Mouse (Mus musculus) CH12.LX (cell line): ENCODE results near the gene Dixdc1. TPM values are rescaled to one million over a fixed set of nuclear protein-coding genes. Genes with fewer than 3 reads are reported as not detected.

Experiments
- DNase-seq: peaks from one replicate; pipeline ENCODE4 v3.0.0-alpha.2; 2013; ENCODE audit errors: extremely low read depth
- H3K27ac ChIP-seq: 2 replicates; pipeline ENCODE4 v1.5.1; 2012; ENCODE audit warnings: low read depth, mild to moderate bottlenecking, control low read depth, moderate library complexity; ENCODE audit not compliant: insufficient read depth
- H3K27me3 ChIP-seq: replicated peaks from 2 replicates; pipeline ENCODE3; 2012; ENCODE audit warnings: inconsistent platforms
- H3K36me3 ChIP-seq, 2 experiments: replicated peaks in 1 of 2; 2 replicates each; pipeline versions ENCODE3 to v1.6.1; 2012; ENCODE audit warnings: inconsistent platforms in 1 of 2, low read length in 1 of 2, mild to moderate bottlenecking in 1 of 2, mixed read lengths in 1 of 2, moderate library complexity in 1 of 2; ENCODE audit not compliant: control insufficient read depth in 1 of 2, insufficient read depth in 1 of 2
- H3K4me1 ChIP-seq, 2 experiments: 2 replicates each; pipeline ENCODE4 v1.6.1; 2012; ENCODE audit warnings: inconsistent platforms in 1 of 2, moderate library complexity in 1 of 2; ENCODE audit not compliant: insufficient read depth in 2 of 2, control insufficient read depth in 1 of 2
- H3K4me2 ChIP-seq: 2 replicates; pipeline ENCODE4 v1.6.1; 2012; ENCODE audit warnings: low read depth, mild to moderate bottlenecking, control low read depth; ENCODE audit not compliant: poor library complexity, insufficient read depth, severe bottlenecking
- H3K4me3 ChIP-seq, 3 experiments: fragments of 150-350 bp in 1 of 3; sonication (generic) in 1 of 3; replicated peaks in 1 of 3; 2 replicates each; pipeline versions ENCODE3 to v1.5.1; 2011 to 2012; ENCODE audit warnings: low read depth in 2 of 3, low read length in 2 of 3, mild to moderate bottlenecking in 2 of 3, moderate library complexity in 2 of 3, control low read depth in 1 of 3, improper control_type of control experiment in 1 of 3, inconsistent platforms in 1 of 3, mixed read lengths in 1 of 3; ENCODE audit not compliant: poor library complexity in 1 of 3
- H3K79me2 ChIP-seq: replicated peaks from 2 replicates; pipeline ENCODE4 v1.6.1; 2012; ENCODE audit warnings: mild to moderate bottlenecking, moderate library complexity; ENCODE audit not compliant: control insufficient read depth, poor library complexity, insufficient read depth, severe bottlenecking; ENCODE audit errors: extremely low read depth
- H3K9ac ChIP-seq: 2 replicates; pipeline ENCODE4 v1.6.1; 2012; ENCODE audit warnings: low read depth, mild to moderate bottlenecking, control low read depth, moderate library complexity; ENCODE audit not compliant: insufficient read depth
- H3K9me3 ChIP-seq: replicated peaks from 2 replicates; pipeline ENCODE3; 2012; ENCODE audit warnings: low read length, inconsistent platforms, mixed read lengths
- BHLHE40 ChIP-seq: IDR thresholded peaks from 2 replicates; pipeline ENCODE4 v1.6.1; 2011; ENCODE audit warnings: mild to moderate bottlenecking, low read depth, low read length, improper control_type of control experiment
- CHD1 ChIP-seq: IDR thresholded peaks from 2 replicates; pipeline ENCODE4 v1.6.1; 2012; ENCODE audit warnings: low read depth, low read length, improper control_type of control experiment, inconsistent platforms
- CHD2 ChIP-seq: IDR thresholded peaks from 2 replicates; pipeline ENCODE4 v1.6.1; 2011; ENCODE audit warnings: low read length, improper control_type of control experiment
- ELF1 ChIP-seq: IDR thresholded peaks from 2 replicates; pipeline ENCODE4 v1.6.1; 2014; ENCODE audit warnings: low read depth, mild to moderate bottlenecking, inconsistent platforms, low read length, improper control_type of control experiment
- EP300 ChIP-seq: IDR thresholded peaks from 2 replicates; pipeline ENCODE4 v1.6.1; 2011; ENCODE audit warnings: low read length, improper control_type of control experiment
- IRF4 ChIP-seq: IDR thresholded peaks from 2 replicates; pipeline ENCODE4 v1.6.1; 2014; ENCODE audit warnings: low read depth, mild to moderate bottlenecking, inconsistent platforms, low read length, improper control_type of control experiment
- KAT2A ChIP-seq: IDR thresholded peaks from 2 replicates; pipeline ENCODE4 v1.6.1; 2012; ENCODE audit warnings: low read length, improper control_type of control experiment, inconsistent platforms; ENCODE audit not compliant: insufficient replicate concordance
- MAX ChIP-seq: IDR thresholded peaks from 2 replicates; pipeline ENCODE4 v1.6.1; 2011; ENCODE audit warnings: low read length, improper control_type of control experiment
- MAZ ChIP-seq: IDR thresholded peaks from 2 replicates; pipeline ENCODE4 v1.6.1; 2012; ENCODE audit warnings: low read depth, mild to moderate bottlenecking, inconsistent platforms, low read length, improper control_type of control experiment, moderate library complexity
- MEF2A ChIP-seq: IDR thresholded peaks from 2 replicates; pipeline ENCODE4 v1.6.1; 2014; ENCODE audit warnings: low read depth, mild to moderate bottlenecking, inconsistent platforms, low read length, improper control_type of control experiment, borderline replicate concordance
- MXI1 ChIP-seq: IDR thresholded peaks from 2 replicates; pipeline ENCODE4 v1.6.1; 2011; ENCODE audit warnings: mild to moderate bottlenecking, low read depth, low read length, improper control_type of control experiment
- MYC ChIP-seq: IDR thresholded peaks from 2 replicates; pipeline ENCODE4 v1.6.1; 2011; ENCODE audit warnings: low read depth, mild to moderate bottlenecking, improper control_type of control experiment, low read length
- NELFE ChIP-seq: IDR thresholded peaks from 2 replicates; pipeline ENCODE4 v1.6.1; 2011; ENCODE audit warnings: low read depth, low read length, improper control_type of control experiment
- PAX5 ChIP-seq: IDR thresholded peaks from 2 replicates; pipeline ENCODE4 v1.6.1; 2012; ENCODE audit warnings: low read length, inconsistent platforms, mixed read lengths
- POLR2A ChIP-seq: IDR thresholded peaks from 2 replicates; pipeline ENCODE4 v1.6.1; 2011; ENCODE audit warnings: low read depth, mild to moderate bottlenecking, improper control_type of control experiment, low read length
- POLR2AphosphoS2 ChIP-seq: IDR thresholded peaks from 2 replicates; pipeline ENCODE4 v1.6.1; 2011; ENCODE audit warnings: low read depth, low read length, improper control_type of control experiment
- TBP ChIP-seq: conservative IDR thresholded peaks from 2 replicates; pipeline ENCODE4 v1.6.1; 2011; ENCODE audit warnings: low read depth, low read length, improper control_type of control experiment
- TCF12 ChIP-seq: IDR thresholded peaks from 2 replicates; pipeline ENCODE4 v1.6.1; 2014; ENCODE audit warnings: low read depth, mild to moderate bottlenecking, inconsistent platforms, low read length, improper control_type of control experiment
- USF1 ChIP-seq: IDR thresholded peaks from 2 replicates; pipeline ENCODE4 v1.6.1; 2014; ENCODE audit warnings: low read depth, mild to moderate bottlenecking, inconsistent platforms, low read length, improper control_type of control experiment
- ZKSCAN1 ChIP-seq: IDR thresholded peaks from 2 replicates; pipeline ENCODE4 v1.6.1; 2012; ENCODE audit warnings: low read depth, inconsistent platforms, low read length, improper control_type of control experiment, borderline replicate concordance
- dilution Hi-C: fragments of 300-500 bp; cut with MboI; formaldehyde crosslinking; loops from 2 replicates; pipeline ENCODE4 v1.14.3; 2020; ENCODE audit warnings: low sequenced_read_pairs; ENCODE audit not compliant: extremely low pct_unique_long_range_greater_than_20kb, extremely low pct_ligation_motif_present
- in situ Hi-C: fragments of 300-500 bp; cut with MboI; formaldehyde crosslinking; loops from 3 replicates; pipeline ENCODE4 v1.14.3; 2019; ENCODE audit warnings: low sequenced_read_pairs, low pct_ligation_motif_present, low pct_unique_long_range_greater_than_20kb, mixed read lengths
- polyA plus RNA-seq: library from polyadenylated mRNA; unstranded; fragments of >175 nt; gene quantifications from 2 replicates; pipeline ENCODE4 v1.2.1, GENCODE M21; 2012; ENCODE audit warnings: low read depth; ENCODE audit not compliant: insufficient read length
- total RNA-seq, 2 experiments: library from RNA; depleted of rRNA; stranded (reverse); fragments of 300-350 nt in 1 of 2; fragments of >200 nt in 1 of 2; gene quantifications; 2 replicates each; pipeline ENCODE4 v1.2.3; 2012 to 2014

Gene Dixdc1
- total and polyA plus RNA-seq, 3 experiments, result 0.13 to 0.23 (median 0.21) TPM

- no peaks in the 10 kb centered on the region for H3K27me3 ChIP-seq
- no peak overlapping the region for H3K4me2 ChIP-seq
Observed at GRCm38 (mm10) chr9:50724147-50724546, 15.2 kb downstream of the Dixdc1 start.

GRCm38 (mm10) chr9:50723406-50723805, 15.9 kb downstream of the Dixdc1 start:
- Histone ChIP-seq H3K9me3 (no peaks in the 10 kb centered on the region), H3K27me3 (no peaks in the 10 kb centered on the region), H3K4me3 (no peak overlapping the region), H3K9ac (no peak overlapping the region), H3K36me3 (no peaks in the 10 kb centered on the region), H3K4me1 (peaks cover 0 to 7% of the 10 kb centered on the region in 2 experiments; a peak in 2 of 4 replicates), H3K79me2 (no peaks in the 10 kb centered on the region), H3K4me2 (no peak overlapping the region), H3K27ac (no peak overlapping the region)
- dilution Hi-C loops, result no loop called here
- in situ Hi-C loops, result no loop called here
- DNase-seq, result no peak
- TF ChIP-seq PAX5 (no peak), ZKSCAN1 (no peak), BHLHE40 (no peak), KAT2A (no peak), CHD2 (no peak), MEF2A (no peak), NELFE (no peak)

More at GRCm38 (mm10) chr9:50724147-50724546, 15.2 kb downstream of the Dixdc1 start:
- DNase-seq, result no peak
- Histone ChIP-seq H3K4me3 (no peak overlapping the region), H3K79me2 (no peaks in the 10 kb centered on the region), H3K4me1 (peaks cover 0 to 7% of the 10 kb centered on the region in 2 experiments; a peak in 2 of 4 replicates), H3K27ac (no peak overlapping the region), H3K36me3 (no peaks in the 10 kb centered on the region), H3K9ac (no peak overlapping the region), H3K9me3 (no peaks in the 10 kb centered on the region)
- in situ Hi-C loops (no loop called here), dilution Hi-C loops (no loop called here)
- TF ChIP-seq NELFE (no peak), MYC (no peak), BHLHE40 (no peak), TCF12 (no peak), POLR2AphosphoS2 (no peak), USF1 (no peak), MAX (no peak), EP300 (no peak), CHD2 (no peak), IRF4 (no peak), POLR2A (no peak), KAT2A (no peak), CHD1 (no peak), ELF1 (no peak), MAZ (no peak), MXI1 (no peak), TBP (no peak)
